Mouse (Mus musculus) inflammation-experienced regulatory T-cells, adult 6 months (primary cell): Measurements from ENCODE around the gene Mmp9. TPM values are rescaled to one million over a fixed set of nuclear protein-coding genes. Genes with fewer than 3 reads are reported as not detected.

Source experiments
- ATAC-seq: one replicate; pipeline ENCODE4 v1.8.0; 2017
- polyA plus RNA-seq, 3 experiments: library from polyadenylated mRNA; unstranded; fragments of 100-300 nt; shearing (Covaris generic); gene quantifications; one replicate each; pipeline ENCODE4 v1.2.1; 2017

Mmp9 gene
- polyA plus RNA-seq, 3 experiments from 2014 or later = 1.3 to 2.6 (median 2.6) TPM

DNA sequence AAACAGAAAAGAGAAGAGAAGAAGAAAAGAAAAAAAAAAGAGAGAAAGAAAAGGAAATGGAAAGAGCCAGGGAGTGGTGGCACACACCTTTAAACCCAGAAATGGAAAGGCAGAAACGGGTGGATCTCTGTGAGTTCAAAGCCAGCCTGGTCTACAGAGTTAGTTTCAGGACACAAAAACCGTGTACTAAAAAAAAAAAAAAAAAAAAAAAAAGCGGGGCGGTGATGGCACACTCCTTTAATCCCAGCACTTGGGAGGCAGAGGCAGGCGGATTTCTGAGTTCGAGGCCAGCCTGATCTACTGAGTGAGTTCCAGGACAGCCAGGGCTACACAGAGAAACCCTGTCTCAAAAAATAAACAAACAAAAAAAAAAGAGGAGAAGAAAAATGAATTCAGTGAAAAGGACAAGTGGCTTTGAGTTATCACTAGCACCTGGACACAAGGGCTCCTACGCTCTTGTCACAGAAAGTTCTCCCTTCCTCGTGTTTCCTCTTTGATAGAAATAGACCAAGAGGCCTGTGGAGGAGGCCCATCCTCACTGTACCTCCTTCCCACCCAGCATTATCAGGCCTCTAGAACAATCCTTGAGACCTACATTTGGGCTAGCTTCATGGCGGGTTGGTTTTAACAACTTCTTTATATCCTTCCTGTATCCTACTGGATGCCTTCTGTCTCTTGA is 27.7 kb upstream of the Mmp9 start:
- peak; percentile 1 for ATAC-seq

DNA sequence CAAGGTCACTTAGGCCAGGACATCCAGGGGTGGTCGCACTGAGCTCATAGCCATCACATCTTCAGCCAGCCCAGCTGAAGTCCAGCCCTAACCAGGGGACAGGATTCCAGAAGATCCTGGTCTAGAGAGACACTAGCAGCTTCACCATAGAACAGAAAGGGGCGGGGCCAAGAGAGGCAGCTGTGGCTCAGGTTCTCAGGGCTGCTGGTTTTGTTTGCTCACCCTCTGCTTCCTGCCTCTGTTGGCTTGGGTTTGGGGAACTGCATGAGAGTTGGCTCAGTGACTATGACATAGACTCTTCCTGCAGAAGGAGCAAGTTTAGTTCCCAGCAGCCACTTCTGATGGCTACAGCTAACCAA is 27.2 kb upstream of the Mmp9 start:
- ATAC-seq = peak; percentile 78

DNA sequence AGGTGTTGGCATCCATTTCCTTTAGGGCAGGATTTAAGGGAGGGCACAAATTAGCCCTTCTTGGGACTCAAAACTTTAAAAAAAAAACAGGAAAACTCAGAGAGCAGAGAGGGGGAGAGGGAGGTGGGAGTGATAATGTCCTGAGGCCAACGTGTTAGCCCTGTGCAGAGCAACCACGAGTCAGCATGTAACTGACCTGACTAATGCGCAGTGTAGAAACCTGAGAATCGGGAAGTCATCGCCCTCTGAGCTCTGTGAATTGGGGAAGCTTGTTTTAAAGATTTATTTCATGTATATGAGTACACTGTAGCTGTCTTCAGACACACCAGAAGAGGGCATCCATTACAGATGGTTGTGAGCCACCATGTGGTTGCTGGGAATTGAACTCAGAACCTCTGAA is 23.8 kb upstream of the Mmp9 start:
- no peak for ATAC-seq

DNA sequence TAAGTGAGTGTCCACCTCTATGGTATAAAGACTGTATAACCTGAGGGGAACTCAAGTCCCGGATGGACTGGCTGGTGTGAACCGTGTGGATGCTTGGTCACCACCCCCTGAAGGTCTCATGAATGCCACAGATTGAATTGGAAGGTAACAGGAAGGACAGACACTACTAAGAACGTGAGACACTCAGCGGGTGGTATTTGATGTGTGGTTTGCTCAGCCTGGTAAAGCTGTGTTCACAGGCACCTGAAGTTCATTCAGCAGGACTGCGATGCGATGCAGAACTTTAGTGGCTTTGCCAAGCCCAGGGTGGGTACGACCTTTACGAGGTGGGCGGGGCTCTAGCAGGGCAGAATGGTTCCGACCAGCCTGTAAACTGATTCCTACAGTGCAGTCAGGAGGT is 23.2 kb upstream of the Mmp9 start:
- no peak for ATAC-seq

DNA sequence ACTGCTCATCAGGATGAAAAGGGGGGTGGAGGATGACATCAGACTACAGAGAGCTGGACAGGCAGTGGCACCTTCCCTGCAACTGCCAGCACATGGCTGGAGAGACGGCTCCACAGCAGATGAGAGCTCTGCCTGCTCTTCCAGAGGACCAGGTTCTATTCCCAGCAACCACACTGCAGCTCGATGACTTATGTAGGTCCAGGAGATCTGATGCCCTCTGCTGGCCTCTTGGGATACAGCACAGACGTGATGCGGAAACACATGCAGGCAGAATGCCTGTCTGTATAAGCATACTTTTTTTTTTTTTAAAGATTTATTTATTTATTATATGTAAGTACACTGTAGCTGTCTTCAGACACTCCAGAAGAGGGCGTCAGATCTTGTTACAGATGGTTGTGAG is 22.3 kb upstream of the Mmp9 start:
- ATAC-seq = no peak

DNA sequence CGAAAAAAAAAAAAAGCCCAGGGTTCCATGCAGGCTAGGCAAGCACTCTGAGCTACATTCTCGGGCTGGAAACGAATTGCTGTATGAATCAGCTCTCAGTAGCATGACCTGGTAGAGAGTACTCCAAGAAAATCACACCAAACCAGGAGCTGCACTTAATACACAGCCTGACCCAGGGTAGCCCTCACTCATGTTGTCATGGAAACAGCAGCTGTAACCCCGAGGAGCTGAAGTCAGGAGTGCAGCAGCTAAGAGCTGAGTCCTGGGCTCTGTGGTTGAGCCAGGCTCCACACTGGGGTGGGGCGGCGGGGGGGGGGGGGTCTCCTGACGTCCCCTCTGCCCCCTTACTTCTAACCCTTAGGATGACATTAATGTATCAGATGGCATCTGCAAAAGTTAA is 18.6 kb upstream of the Mmp9 start:
- ATAC-seq = no peak

DNA sequence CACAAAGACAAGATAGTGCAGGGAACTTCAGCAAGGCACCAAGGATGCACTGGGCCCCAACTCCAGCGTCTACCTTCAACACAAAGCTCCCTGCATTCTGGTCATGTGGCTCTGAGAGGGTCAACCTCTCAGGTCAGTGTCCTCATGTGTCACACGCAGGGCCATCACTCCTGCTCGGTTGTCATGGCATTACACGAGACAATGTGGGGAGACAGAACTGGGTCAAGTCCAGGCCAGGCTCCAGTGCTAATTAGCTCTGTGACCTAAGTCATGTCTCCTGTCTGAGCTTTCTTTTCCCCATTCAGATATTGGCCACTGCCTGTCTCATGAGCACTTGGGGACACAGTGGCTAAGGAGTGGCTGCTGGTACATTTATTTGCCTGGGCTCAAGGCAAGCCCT is 17.3 kb upstream of the Mmp9 start:
- no peak for ATAC-seq

DNA sequence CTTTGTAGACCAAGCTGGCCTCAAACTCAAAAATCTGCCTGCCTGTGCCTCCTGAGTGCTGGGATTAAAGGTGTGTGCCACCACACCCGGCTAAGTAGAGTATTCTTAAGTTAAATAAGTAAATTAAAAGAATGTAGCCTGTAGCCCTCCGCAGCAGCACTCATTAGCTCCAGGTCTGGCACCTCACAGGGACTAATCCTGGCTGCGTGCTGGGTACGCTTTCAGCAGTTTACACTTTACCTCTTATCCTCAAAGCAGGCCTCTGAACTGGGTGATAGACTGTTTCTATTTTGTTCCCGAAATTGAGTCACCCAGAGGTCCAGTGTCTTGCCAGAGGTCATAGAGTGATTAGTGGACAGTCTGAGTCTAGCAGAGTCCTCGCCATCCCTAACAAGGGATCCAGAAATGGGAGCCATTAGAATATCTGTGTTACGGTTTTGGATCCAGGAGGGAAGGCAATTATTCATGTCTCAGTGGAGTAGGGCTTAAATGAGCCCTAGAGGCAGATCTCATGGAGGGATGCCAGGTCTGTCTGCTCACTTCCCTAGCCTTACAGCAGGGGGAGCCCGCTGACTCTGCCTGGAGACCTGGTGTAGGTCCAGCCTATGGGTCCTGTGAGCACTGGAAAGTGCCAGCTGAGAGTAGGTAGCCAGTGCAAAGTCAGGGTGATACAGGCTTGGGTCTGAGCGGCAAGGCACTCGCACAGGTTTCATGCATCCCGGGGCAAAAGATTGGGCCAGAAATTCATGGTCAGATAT is 16.3 kb upstream of the Mmp9 start:
- ATAC-seq = peak; percentile 81

DNA sequence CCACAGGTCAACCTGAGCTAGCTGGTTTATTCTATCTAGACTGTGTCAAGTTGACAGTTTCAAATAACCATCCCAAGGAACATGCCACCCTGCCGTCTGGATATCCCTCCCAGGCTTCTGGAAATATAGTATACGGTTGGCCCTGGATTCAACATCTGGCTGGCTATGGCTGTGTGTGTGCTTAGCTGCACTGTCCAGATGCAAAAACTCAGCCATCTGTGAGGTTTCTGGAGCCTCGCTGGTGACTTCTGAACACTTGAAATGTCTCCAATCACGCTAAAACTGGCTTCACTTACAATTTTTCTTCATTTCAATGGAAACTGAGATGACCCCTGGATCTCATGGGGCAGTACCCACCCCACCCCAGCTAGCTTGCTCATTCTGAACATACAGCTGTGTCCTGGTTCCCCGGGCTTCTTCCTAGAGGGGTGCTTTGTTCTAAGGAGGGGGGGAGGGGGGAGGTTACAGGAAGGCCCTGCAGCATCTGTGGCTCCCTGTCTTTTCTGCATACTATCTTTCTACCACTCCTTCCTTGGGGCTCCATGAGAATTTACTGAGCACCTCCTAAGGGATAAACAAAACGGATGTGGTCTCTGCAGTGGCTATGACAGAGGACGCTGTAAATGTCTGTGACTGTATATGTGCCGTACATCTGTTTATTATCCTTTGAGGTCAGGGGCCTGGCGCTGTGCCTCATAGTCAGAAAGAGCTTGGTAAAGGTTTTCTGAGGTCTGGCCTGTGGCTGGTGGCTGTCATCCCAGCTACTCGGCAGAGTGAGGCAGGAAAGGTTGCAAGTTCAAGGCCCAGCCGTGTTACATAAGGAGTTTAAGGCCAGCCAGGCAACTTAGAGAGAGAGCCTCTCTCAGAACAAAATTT is 9.6 kb upstream of the Mmp9 start:
- ATAC-seq = no peak

DNA sequence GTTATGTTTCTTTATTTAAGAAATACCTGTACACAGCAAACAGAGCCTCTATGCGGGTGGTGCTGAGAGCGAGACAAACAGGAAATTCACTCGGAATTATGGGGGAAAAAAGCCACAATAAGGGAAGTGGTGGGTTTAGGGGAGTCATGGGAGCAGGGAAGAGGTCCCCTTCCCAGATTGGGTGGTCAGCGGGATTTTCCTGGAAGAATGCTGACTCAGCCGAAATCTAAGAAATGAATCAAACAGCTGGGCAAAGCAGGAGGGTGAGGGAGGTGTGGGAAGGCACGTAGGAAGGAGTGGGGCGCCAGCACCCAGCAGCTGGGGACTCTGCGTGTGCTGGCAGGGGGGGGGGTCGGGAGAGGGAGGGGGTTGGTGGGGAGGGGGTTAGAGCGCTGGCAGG is 7.0 kb upstream of the Mmp9 start:
- ATAC-seq = no peak

DNA sequence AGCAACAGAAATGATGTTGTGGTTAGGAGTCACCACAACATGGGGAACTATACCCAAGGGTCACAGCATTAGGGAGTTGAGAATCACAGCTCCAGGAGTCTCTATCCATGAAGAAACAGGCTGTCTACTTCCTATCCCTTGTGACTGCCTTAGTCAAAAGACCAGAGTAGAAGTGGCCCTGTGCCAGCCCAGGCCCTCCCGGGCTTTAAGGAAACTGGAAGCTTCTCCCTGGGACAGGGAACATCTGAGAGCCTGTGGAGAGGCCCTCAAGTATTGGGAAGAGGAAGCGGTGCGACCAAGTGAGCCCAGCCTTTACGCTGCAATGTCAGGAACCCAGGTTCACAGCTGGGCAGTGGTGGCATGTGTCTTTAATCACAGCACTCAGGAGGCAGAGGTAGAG is 4.6 kb upstream of the Mmp9 start:
- ATAC-seq = no peak

DNA sequence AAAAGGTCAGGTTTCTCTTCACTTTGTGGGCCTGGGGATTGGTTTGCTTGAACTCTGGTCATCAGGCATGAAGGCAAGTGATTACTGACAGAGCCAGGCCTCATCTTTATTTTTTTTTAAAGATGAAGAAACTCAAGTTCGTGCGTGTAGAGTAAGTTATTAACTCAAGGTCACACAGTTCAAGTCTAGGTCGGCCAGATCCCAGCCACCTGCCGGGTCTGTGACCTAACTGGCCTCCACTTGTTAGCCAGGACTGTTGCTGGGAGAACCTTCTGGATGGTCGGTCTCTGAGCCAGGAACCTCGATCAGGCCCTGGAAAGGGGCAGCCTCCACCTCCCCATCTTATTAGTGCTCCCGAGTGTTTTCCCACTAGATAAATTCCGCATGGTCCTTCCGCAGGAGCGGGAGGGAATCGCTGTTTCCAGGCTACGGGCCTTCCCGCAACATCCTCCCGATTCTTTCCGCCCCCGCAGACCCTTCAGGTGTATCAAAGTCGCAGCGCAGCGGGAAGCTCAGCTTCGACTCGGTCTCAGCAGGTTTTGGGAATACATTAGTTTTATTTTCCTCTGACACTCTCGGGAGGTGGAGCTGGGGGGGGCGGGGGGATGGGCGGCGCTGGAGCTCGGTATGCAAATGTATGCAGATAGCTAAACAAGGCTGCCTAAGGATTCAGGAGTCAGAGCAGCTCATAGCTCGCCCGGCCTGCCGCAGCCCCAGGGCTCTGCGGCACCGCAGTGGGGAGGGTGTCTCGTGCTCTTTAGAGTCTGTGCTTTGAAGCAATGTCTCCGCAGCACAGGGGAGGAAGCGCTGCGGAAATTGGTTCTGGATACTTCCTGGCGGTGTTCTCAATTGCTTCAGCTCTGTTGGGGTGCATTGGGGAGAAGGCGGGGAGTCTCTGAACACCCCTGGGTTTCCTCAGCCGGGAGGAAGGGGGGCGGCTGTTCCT is 2.2 kb upstream of the Mmp9 start:
- peak; percentile 72 for ATAC-seq

DNA sequence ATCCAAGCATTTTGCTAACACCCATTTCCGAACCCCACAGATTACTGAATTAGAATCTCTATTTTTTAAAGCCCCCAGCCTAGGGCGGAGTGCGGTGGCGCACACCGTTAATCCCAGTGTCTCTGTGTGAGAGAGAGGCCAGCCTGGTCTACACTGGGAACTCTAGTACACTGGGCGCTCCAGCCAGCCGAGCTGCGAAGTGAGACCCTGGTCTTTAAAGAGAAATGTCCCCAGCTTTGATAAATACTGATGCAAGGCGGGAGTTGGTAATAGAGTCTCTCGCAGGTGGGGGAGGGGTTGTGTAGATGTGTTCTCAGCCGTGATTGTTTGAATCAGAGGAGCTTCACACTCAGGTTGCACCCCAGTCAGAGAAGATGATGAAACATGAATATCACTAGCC is 1.5 kb upstream of the Mmp9 start:
- no peak for ATAC-seq

DNA sequence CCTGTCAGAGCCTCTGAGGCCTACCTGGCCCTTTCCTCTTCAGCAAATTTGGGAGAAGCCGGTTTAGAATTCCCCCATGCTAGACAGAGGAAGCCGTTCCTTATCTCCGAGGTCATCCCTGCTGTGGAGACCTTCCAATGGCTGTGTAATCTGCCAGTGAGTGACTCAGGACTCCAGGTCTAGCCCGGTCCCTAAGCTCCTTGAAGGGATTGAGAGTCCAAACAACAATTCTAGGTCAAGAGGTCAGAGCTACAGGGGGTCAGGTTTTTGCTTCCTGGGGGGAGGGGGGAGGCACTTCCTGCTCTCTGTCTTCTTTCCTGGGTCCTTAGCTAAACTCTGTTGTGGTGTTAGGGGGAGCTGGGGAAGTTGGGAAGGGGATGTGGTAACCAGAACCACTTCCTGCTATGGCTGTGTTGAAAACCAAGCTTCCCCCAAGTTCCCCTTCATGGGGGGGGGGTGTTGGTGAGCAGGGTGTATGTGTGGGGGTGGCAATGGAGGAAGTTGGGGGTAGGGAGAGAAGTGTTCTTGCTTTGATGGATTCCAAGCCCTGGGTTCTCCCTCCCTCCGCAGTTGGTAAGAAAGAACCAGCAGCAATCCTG is 2.2 kb downstream of the Mmp9 start:
- ATAC-seq = peak; percentile 91

DNA sequence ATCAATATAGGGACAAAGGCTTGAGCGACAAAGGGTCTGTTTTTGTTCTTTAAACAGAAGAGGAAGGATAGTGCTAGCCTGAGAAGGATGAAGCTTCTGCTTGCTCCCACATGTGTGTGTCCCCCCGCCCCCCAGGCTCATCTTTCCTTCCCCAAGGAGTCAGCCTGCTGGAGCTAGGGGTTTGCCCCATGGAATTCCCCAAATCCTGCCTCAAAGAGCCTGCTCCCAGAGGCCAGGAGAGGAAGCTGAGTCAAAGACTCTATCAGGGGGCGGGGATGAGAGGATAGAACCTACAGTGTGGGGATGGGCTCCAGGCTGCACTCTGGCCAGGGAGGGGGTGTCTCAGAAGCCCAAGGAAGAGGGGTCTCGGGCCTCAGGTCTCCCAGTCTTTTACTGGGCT is 6.9 kb downstream of the Mmp9 start:
- no peak for ATAC-seq

DNA sequence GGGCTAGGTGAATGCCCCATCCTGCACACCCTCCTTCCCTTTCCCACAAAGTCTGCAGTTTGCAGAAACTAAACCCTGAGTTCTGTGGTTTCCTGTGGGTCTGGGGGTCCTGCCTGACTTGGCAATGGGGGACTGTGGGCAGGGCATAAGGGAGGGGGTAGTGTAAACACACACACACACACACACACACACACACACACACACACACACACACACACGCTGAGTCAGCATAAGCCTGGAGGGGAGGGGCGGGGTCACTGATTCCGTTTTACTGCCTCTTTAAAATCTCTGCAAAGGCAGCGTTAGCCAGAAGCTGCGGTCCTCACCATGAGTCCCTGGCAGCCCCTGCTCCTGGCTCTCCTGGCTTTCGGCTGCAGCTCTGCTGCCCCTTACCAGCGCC is 7.3 kb downstream of the Mmp9 start:
- no peak for ATAC-seq

DNA sequence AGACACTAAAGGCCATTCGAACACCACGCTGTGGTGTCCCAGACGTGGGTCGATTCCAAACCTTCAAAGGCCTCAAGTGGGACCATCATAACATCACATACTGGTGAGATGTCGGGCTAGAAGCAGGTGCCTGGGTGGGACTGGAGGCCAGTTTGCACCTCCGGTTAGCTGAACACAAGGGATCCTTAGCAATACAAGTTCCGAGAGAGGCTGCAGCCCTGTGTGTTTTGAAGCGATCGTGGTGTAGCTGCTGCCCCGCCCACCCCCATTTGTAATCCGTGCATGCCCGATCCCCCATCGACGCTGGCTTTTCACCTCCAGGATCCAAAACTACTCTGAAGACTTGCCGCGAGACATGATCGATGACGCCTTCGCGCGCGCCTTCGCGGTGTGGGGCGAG is 8.4 kb downstream of the Mmp9 start:
- no peak for ATAC-seq

DNA sequence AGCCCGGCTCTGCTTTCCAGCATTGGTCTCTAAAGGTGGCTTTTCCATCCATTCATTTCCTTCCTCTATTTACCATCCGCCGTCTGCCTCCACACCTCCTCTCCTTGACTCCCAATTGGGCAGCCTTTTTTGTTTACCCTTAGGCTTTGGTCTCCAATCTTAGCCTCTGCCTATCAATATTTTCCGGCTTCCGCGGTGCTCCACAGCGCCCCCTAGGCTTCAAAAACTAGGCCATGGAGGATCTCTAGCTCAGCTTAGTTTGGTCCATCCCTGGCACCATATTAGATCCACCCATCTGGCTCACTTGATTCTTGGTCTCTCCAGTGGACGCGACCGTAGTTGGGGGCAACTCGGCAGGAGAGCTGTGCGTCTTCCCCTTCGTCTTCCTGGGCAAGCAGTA is 9.9 kb downstream of the Mmp9 start:
- no peak for ATAC-seq

DNA sequence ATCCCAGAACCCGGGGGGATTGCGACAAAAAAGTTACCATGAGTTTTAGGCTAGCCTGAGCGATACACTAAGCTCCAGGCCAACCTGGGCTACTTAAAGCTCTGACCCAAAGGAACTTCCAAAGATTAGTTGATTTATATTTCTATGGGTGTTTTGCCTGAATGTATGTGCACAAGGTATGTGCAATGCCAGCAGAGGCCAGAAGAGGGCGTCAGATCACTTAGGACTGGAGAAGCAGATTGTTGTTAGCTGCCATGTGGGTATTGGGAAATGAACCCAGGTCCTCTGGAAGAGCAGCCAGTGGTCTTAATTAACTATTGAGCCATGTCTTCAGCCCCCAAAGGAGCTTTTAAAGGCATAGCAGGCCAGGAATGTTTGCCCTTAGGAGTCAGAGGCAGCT is 11.2 kb downstream of the Mmp9 start:
- ATAC-seq = no peak

DNA sequence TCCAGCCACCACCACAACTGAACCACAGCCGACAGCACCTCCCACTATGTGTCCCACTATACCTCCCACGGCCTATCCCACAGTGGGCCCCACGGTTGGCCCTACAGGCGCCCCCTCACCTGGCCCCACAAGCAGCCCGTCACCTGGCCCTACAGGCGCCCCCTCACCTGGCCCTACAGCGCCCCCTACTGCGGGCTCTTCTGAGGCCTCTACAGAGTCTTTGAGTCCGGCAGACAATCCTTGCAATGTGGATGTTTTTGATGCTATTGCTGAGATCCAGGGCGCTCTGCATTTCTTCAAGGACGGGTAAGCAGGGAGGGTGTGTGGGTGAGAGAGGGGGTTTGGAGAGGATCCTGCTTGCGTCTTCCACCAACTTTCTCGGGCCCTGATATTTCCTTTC is 11.9 kb downstream of the Mmp9 start:
- ATAC-seq = no peak

DNA sequence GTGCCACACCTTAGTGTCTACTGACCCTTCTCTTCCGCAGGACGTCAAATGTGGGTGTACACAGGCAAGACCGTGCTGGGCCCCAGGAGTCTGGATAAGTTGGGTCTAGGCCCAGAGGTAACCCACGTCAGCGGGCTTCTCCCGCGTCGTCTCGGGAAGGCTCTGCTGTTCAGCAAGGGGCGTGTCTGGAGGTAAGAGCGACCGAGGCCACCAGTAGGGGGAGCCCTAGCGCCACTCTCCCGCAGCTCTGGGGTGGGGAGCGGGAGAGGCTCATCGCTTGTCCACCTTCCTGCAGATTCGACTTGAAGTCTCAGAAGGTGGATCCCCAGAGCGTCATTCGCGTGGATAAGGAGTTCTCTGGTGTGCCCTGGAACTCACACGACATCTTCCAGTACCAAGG is 12.6 kb downstream of the Mmp9 start:
- peak; percentile 74 for ATAC-seq

DNA sequence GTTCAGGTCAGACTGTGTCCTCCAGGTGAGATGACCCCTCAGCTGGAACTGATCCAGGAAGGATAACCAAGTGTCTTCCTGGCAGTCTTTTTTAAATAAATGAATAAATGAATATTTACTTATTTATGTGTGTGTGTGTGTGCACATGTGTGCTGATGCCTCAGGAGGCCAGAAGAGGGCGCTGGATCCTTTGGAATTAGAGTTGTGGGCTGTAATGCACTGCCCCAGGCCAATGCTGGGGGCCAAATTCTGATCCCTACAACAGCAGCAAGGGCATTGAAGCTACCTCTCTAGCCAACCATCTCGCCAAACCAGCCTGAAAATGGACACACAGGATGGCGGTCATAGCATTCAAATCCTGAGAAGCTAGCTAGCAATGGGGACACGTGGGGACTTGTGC is 15.1 kb downstream of the Mmp9 start:
- ATAC-seq = no peak
